Mouse (Mus musculus) spleen, adult 12 weeks (tissue): ENCODE data around the gene Otulin.

ENCODE experiments used
- DNase-seq: peaks from one replicate; pipeline ENCODE4 v3.0.0; 2022; ENCODE audit warnings: low spot score

Otulin gene

DNA sequence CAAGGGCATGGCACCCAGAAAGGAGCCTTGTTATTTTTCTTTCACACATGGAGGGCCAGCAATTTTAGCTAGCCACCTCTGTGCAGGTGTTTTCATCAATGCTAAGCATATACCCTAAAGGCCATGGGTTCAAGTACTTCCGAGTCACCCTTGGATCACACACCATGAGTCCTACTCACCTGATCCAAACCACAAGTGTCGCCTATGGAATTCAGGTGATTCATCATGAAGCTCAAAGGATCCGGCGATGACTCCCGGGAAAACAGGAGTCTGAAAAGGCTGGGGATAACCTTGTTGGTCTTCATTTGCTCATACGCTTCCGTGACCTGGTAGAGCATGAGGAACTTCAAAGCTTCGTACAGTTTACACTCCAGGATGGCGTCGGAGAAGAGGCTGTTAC lies 27.4 kb upstream of the Otulin start:
- no peak for DNase-seq

- DNase-seq, result no peak
Measured at GRCm38 (mm10) chr15:27656626-27657025, 26.1 kb upstream of the Otulin start.

GRCm38 (mm10) chr15:27655015-27655414 lies 24.5 kb upstream of the Otulin start:
- no peak for DNase-seq

DNA sequence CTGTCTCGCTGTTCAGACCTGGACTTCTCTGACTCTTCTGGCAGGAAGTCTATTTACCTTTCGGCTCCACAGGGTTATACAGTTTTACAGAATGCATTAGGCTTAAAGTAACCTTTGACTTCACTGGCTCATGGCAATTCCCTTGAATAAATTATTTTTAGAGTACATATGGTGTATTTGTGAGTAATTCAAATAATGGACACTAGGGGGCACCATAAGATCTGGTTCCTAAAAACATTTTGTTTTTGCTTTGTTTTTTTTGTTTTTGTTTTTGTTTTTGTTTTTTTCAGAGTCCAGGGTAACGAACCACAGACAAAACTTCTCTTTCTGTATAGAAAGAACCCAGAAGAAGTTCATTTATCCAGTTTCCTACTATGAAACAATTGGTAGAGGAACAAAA lies 17.2 kb upstream of the Otulin start:
- DNase-seq, result no peak

DNA sequence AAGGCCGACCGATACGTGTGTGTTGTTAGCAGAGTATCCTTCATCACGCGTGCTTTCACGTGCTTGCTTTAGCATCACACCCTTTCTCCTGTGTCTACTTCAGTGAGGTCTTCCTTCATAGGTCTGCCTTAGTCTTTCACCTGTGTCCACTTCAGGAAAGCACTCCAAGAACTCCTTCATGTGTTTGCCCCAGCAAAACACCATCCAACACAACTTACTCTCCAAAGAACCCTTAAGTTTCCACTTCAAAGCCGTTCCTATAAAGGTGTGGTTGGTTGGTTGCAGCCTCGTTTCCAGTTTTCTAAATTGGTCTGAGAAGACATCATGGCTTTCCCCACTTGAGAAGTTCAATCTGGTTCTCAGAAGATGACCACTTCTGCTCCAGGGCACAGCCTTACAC lies 16.2 kb upstream of the Otulin start:
- no peak for DNase-seq

GRCm38 (mm10) chr15:27645250-27645649 lies 14.8 kb upstream of the Otulin start:
- DNase-seq, result no peak

DNA sequence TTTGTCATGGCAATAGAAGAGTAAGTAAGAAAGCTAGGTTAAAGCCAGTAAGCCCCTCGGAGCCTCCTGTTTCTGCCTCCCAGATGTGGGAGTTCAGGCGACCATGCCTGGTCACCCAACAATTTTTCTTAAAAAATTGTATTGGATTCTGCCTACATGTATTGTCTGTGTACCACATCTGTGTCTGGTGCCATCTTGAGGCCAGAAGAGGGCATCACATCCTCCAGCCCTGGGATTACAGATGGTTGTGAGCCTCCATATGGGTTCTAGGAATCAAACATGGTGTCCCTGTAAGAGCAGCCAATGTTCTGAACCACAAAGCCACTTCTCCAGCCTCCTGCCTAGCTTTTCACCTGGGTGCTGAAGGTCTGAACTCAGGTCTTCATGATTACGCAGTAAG lies 12.4 kb upstream of the Otulin start:
- no peak for DNase-seq

DNA sequence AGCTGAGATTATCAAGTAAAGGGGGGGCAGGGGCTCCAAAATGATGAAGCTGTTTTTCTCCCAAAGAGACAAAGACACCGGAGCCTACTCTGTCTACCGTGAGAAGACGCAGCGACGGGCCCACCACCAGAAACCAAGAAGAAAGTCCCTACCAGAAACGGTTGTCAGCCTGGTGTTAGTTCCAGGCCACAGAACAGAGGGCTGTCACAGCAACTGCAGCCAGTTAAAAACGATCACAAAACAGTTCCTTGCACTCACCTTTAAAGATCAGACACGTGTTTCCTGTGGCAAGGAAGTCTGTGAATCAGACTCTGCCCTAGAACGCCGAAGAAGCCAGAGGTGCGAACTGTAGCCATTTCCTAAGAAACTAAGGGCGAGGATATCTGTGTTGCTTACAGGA lies 10.7 kb upstream of the Otulin start:
- no peak for DNase-seq

DNA sequence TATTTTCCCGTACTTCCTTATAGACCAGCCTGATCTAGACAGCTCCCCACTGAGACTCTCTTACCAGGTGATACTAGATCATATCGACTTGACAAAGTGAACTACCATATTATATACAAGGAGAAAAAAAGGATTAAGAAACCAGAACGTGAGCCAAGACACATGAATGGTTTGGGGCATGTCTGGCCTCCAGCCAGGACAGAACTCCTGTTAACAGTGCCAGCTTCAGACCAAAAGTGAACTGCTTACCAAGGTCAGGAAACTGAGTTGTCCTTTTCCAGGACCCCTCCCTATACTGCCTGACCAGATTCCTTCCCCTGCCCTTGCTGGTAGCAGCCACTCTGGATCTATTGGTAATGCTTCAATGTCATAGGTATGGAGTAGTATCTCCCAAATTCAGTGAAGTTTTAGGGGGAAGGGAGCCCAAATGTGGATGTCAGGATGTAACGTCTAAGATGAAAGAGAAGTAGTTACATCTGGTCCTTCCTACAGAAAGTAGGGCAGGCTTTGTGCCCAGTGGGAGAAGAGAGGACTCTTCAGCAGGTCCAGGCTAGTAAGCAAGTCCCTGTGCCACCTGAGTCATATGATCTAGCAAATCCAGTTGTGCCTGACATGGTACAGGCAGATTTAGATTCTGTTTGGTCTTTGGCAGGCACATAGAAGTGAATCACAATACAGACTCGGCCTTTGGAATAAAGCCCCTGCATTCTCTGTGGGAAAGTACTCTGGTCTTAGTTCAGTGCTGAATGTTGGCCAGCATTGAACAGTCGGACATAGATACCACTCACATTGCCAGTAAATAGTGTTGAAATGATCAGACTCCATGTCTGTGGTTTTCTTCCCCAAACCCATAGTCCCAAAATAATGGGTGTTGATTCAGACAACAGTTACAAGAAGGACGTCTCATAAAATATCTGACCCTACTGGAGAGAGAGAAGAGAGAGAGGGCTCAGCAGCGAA lies 3.7 kb upstream of the Otulin start:
- DNase-seq, result no peak

- DNase-seq, result no peak
Measured at GRCm38 (mm10) chr15:27629800-27630600, 493 bp downstream of the Otulin start.

GRCm38 (mm10) chr15:27629046-27629445 lies 1.4 kb downstream of the Otulin start:
- DNase-seq, result no peak

DNA sequence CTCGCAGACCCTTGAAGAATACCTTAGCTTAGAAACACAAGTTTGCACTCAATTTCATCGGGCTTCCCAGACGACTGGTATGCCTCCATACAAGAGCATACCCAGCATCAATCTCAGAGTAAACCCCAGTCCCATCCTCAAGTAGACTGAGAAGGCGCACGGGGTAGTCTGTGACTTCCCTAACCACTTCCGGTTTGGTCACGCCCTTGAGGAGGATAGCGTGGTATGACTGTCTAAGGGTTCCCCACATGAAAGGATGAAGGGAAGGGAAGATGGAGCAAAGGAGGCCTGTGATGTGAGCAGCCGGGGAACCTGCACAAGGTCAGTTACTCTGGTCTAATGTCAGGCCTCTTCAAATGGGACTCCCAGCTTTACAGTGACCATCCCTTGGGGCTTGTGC lies 2.7 kb downstream of the Otulin start:
- DNase-seq, result peak; percentile 27

DNA sequence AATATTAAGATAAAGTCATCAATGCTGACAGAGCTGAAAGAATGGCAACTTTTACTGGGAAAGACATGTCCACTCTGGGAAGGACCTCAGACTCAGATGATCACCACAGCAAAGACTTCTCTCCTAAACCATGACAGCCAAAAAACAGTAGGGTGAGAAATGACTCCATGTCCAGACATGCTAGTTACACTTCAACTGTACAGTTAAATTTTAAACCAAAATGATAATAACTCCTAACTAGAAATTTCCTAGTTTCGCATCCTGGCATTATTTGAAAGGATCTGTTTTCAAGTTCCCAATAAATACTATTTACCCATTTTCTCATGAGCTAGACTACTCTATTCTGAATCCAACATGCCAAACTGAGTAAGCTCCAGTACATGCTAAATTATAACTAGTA lies 4.2 kb downstream of the Otulin start:
- DNase-seq, result no peak

DNA sequence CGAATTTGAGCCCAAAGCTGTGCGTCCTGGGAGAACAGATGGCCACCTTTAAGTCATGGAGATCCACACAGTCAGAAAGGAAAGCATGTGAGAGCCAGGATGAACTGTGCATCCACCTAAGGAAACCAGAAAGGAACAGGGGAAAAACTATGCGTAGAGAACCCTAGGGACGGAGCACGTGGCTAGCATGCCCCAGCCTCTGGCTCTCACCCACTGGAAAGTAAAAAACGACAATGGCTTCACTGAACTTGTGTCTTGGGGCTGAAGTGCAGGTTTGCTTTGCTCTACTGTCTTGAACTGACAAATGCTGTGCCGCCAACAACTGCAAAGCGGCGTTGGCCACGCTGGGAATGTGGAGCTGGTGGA lies 4.6 kb downstream of the Otulin start:
- no peak for DNase-seq

GRCm38 (mm10) chr15:27625014-27625889 lies 5.2 kb downstream of the Otulin start:
- peak; percentile 25 for DNase-seq

DNA sequence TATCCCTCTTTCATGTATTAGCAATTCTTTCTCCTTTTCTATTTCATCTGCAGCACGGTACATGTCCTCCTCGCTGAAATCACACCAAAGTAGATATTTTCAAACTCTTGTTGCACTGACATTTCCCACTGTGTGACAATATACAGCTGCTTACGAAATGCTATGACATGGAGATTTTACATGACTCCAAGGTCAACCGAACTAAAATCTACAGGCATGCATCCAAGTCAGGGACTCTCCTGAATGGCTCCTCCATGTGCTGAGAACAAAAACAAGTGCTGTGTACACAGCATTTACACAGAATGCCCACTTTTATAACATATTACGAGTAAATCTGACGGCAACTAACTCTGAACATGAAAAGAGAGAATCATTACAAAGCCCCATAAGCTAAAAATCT lies 7.2 kb downstream of the Otulin start:
- no peak for DNase-seq

DNA sequence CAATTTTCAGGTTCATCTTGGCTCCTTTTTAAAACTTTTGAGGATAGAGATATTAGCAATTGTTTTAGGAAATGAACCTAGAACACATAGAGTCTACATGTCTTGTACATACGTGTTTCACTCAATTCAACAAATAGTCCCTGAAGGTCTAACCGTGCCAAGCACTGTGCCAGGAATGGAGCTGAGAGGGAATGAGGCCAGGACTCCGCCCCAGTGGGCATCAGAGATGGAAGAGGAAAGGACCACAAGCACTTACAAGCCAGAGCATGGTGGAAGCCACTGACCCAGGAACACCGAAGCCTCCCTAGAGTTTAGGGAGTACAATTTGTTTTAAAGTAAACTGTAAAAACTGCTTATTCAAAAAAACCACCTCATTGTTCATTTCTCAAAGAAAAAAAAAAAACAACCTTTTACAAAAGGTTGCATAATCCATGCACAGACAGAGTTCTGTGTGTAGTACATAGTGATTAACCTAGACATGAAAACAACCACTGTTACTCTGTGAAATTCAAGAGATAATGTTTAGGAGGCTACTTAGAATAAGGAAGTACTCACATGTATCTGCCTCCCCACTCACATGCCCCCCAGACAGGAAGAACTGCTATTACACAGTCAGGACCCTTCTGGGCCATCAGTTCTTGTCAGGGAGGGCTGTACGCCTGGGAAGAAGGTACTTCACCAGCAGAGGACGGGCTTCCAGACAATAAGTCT lies 9.9 kb downstream of the Otulin start:
- no peak for DNase-seq

- DNase-seq, result no peak
Measured at GRCm38 (mm10) chr15:27619683-27620082, 10.8 kb downstream of the Otulin start.

GRCm38 (mm10) chr15:27618778-27619533 lies 11.5 kb downstream of the Otulin start:
- DNase-seq, result no peak

DNA sequence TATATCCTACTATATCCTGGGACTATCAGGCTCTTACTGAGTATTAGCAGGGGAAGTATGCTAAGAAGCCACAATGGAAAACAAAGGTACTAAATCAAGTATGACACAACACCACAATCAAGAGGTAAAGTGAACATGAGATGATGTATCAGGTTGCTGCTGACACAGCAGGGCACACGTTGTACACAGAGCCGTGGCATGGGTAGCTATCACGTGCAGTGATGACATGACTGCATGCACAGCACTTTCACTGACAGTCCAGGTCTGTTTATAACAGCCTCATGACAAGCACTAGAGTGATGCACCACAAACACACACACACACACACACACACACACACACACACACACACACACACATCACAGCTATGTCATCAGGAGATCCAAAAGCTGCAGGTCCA lies 13.3 kb downstream of the Otulin start:
- no peak for DNase-seq

DNA sequence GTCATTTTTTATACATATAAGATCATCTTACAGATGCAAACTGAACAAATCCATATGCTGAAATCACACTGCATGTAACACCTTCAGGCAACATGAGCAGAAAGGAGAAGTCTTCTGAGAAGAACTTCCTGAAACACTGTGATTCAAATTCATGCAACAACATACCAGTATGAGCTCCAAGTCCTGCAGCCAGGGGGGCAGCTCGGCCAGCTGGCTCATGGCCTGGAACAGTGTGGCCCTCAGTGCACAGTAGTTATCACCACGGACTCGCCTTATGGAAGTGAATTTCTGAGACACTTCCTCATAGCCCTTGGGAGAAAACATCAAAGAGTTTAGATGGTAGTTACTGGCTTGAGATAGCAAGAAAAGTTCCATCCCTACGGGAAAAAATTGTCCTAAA lies 14.3 kb downstream of the Otulin start:
- DNase-seq, result no peak
